In the genomic region with DNA sequence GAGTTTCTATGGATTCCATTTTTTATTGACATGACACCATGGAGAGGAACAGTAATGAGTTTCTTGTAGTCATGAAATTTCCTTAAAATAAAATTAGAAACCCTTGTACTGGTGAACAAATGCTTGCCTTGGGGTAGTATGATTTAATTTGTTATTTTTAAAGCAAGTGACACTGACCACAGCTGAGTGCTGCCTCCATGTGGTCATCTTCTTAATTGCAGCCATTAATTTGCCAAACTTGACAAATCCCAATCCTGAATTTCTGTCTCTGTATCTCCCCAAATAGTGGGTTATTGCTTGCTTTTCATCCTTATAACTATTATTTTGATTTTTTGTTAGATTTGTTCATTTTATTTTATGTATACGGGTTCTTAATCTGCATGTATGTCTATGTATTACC, we compare ENCODE assay signal across 10 mouse cellular contexts. TPM values are rescaled to one million over a fixed set of nuclear protein-coding genes. Genes with fewer than 3 reads are reported as not detected.
DNase-seq lines count a peak whose midpoint lies in the region; ATAC-seq and TF ChIP-seq lines count a peak whose summit lies in the region.
"Had no signal": no experiment of that assay in that cellular context is flagged by ENCODE, and none has a peak within 500 bp of the region (broad histone marks: within the 10 kb centered on the region; RNA-seq: fewer than 3 reads in every experiment).

No protein-coding gene starts in this region.

- no peaks in the 10 kb centered on the region for H3K27me3 ChIP-seq in lung, embryonic 14.5 days (ENCODE audit: insufficient read depth, low read length)

- no peak for TF ChIP-seq POLR2A in lung, adult 2 months (IDR thresholded peaks at IDR 0.05; ENCODE audit: borderline replicate concordance, extremely low read depth, low read depth, low read length)

- peak; percentile 3 for DNase-seq in heart, adult 8-10 months (ENCODE audit: low spot score)
- DNase-seq in heart, adult 9 months (ENCODE audit: low spot score in 2 of 2) = no peak
- peak; percentile 55 for DNase-seq in lung, embryonic 14.5 days
- no peak for DNase-seq in lung, adult 2 months
- peak; percentile 40 for DNase-seq in ZHBTc4 (ENCODE audit: low read depth, low spot score)
- peak; percentile 27 to 36 for DNase-seq in kidney, postnatal 4 days
- no peak for DNase-seq in thymus, postnatal 10 days (ENCODE audit: low spot score in 2 of 2)
- no peak for DNase-seq in frontal cortex, postnatal 10 days (ENCODE audit: low spot score in 2 of 2)

- no peaks in the 10 kb centered on the region for H3K9me3 ChIP-seq in lung, embryonic 14.5 days (ENCODE audit: low read depth, low read length)

- WGBS in lung, embryonic 14.5 days = 48% methylated on average over 1 of the region's 1 CpGs
- 52% methylated on average over 1 of the region's 1 CpGs for WGBS in lung, adult 2 months

- H3K27ac ChIP-seq in lung, embryonic 14.5 days (ENCODE audit: low read depth) = no peak overlapping the region

- H3K4me1 ChIP-seq in lung, embryonic 14.5 days (ENCODE audit: insufficient read depth) = no peaks in the 10 kb centered on the region
- no peaks in the 10 kb centered on the region for H3K4me1 ChIP-seq in lung, adult 2 months (ENCODE audit: control insufficient read depth, insufficient read depth, low read length)

- no peak overlapping the region for H3K9ac ChIP-seq in lung, embryonic 14.5 days

- no peaks in the 10 kb centered on the region for H3K36me3 ChIP-seq in lung, embryonic 14.5 days (ENCODE audit: insufficient read depth)

- no peak overlapping the region for H3K4me2 ChIP-seq in lung, embryonic 14.5 days

- no peak for ATAC-seq in lung, embryonic 14.5 days (ENCODE audit: insufficient read depth)

- TF ChIP-seq CTCF in lung, embryonic 14.5 days (IDR thresholded peaks at IDR 0.05; ENCODE audit: low read depth) = peak; percentile 62
- TF ChIP-seq CTCF in lung, adult 2 months (IDR thresholded peaks at IDR 0.05; ENCODE audit: insufficient read depth, low read length) = no peak

- H3K4me3 ChIP-seq in lung, embryonic 14.5 days (ENCODE audit: low read depth, low read length) = no peak overlapping the region
- H3K4me3 ChIP-seq in lung, adult 2 months (replicated peaks; ENCODE audit: extremely low read depth, low read depth, low read length) = no peak overlapping the region
- H3K4me3 ChIP-seq: erythroblast, embryonic 14.5 days had no signal

RNA-seq across cellular contexts. Expression of gene Unc13c, which starts 59.7 kb away (rescaled TPM):
- under 1 TPM; 0.20 to 0.35 (median 0.28) TPM for total RNA-seq in heart, adult 8-10 months (2022)
- 0.18 and 0.34 TPM in 2 replicates for polyA plus RNA-seq in lung, embryonic 14.5 days (2014; fragmentation: Nextera tagmentation; extraction: Ambion mirVana)
- 0.01 TPM in 1 of 2 replicates, not detected in the other for polyA plus RNA-seq in lung, adult 2 months (2012; rRNA removed)
- polyA plus RNA-seq: erythroblast, embryonic 14.5 days; large intestine, adult 2 months had no signal

Comparison
In these comparisons a context has a peak if more than half of its experiments do, and no peak if none do; other contexts are left out.
1. DNase-seq: peak in heart, adult 8-10 months (single experiment), lung, embryonic 14.5 days (single experiment), ZHBTc4 (single experiment) and kidney, postnatal 4 days (2 of 2); none in heart, adult 9 months (0 of 2), lung, adult 2 months (single experiment), thymus, postnatal 10 days (0 of 2) and frontal cortex, postnatal 10 days (0 of 2).